Comparison of ENCODE assay signal across 26 mouse cellular contexts in the genomic region with DNA sequence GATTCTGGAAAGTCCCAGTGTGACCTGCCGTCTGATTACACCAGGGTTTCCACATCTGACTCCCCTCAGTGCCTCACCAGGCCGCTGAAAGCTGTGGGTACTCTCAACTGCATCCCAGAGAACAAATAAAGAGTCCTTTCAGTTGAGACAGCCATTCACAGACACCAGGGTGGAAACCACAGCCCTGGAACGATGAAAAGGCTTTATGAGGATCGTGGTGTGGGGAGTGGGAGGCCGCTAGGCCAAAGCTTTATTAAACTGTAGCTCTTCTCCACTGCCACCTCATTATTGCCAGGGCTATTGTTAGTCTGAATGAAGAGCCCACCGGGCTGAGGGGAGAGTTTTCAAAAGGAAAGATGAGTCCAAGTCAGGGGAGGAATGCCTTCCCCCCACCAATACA.
DNase-seq lines count a peak whose midpoint lies in the region; ATAC-seq and TF ChIP-seq lines count a peak whose summit lies in the region.
"Had no signal": no experiment of that assay in that cellular context is flagged by ENCODE, and none has a peak within 500 bp of the region (broad histone marks: within the 10 kb centered on the region; RNA-seq: fewer than 3 reads in every experiment).

No protein-coding gene starts in this region.

- H3K9me3 ChIP-seq in heart, embryonic 11.5 days (replicated peaks; ENCODE audit: control insufficient read depth, low read length) = no peaks in the 10 kb centered on the region
- no peaks in the 10 kb centered on the region for H3K9me3 ChIP-seq in limb, embryonic 12.5 days
- H3K9me3 ChIP-seq in limb, embryonic 10.5 days (replicated peaks) = no peaks in the 10 kb centered on the region
- no peaks in the 10 kb centered on the region for H3K9me3 ChIP-seq in embryonic facial prominence, embryonic 14.5 days (ENCODE audit: control insufficient read depth, low read length)
- H3K9me3 ChIP-seq: limb, embryonic 13.5 days; neural tube, embryonic 13.5 days had no signal

- no peak overlapping the region for H3K4me3 ChIP-seq in heart, embryonic 11.5 days (ENCODE audit: low read depth, low read length)
- H3K4me3 ChIP-seq in limb, embryonic 12.5 days (replicated peaks) = no peak overlapping the region
- H3K4me3 ChIP-seq in limb, embryonic 10.5 days = no peak overlapping the region
- no peak overlapping the region for H3K4me3 ChIP-seq in embryonic facial prominence, embryonic 14.5 days (ENCODE audit: low read depth, low read length)
- H3K4me3 ChIP-seq: limb, embryonic 13.5 days; megakaryocyte, embryonic 14.5 days; neural tube, embryonic 13.5 days had no signal

- H3K4me1 ChIP-seq in heart, embryonic 11.5 days (ENCODE audit: control insufficient read depth, insufficient read depth, low read length) = peaks cover 18% of the 10 kb centered on the region
- H3K4me1 ChIP-seq in limb, embryonic 12.5 days (replicated peaks) = peaks cover 14% of the 10 kb centered on the region
- peaks cover 19% of the 10 kb centered on the region for H3K4me1 ChIP-seq in limb, embryonic 10.5 days
- 0 out of 2 replicates have a peak, but pooled peaks cover 12% of the 10 kb centered on the region for H3K4me1 ChIP-seq in embryonic facial prominence, embryonic 14.5 days (ENCODE audit: control insufficient read depth, insufficient read depth, low read length)

- DNase-seq in heart, adult 11 months = peak; percentile 74
- DNase-seq in limb, embryonic 10.5 days (ENCODE audit: low spot score) = no peak
- DNase-seq in brain, embryonic 14.5 days (ENCODE audit: low read depth) = peak; percentile 71
- peak; percentile 8 for DNase-seq in embryonic facial prominence, embryonic 14.5 days (ENCODE audit: low spot score)
- no peak for DNase-seq in layer of hippocampus, adult 9-11 months
- DNase-seq: adrenal gland, adult 2 months; adrenal gland, postnatal 36 days; B cell, adult 2 months; cerebellum, adult 2 months; cerebellum, postnatal 14 days; gastrocnemius, postnatal 10 days; heart, postnatal 4 days; kidney, adult 9 months; kidney, postnatal 10 days; lung, postnatal 36 days; spleen, adult 18-20 months; thymus, postnatal 14 days had no signal

- no peaks in the 10 kb centered on the region for H3K36me3 ChIP-seq in heart, embryonic 11.5 days (ENCODE audit: control insufficient read depth, insufficient read depth, low read length)
- H3K36me3 ChIP-seq in limb, embryonic 12.5 days = no peaks in the 10 kb centered on the region
- no peaks in the 10 kb centered on the region for H3K36me3 ChIP-seq in limb, embryonic 10.5 days
- H3K36me3 ChIP-seq in embryonic facial prominence, embryonic 14.5 days (ENCODE audit: control insufficient read depth, insufficient read depth, low read length) = no peaks in the 10 kb centered on the region
- H3K36me3 ChIP-seq: limb, embryonic 13.5 days; neural tube, embryonic 13.5 days had no signal

- no peak overlapping the region for H3K9ac ChIP-seq in heart, embryonic 11.5 days (ENCODE audit: low read depth, low read length)
- H3K9ac ChIP-seq in limb, embryonic 12.5 days (replicated peaks) = no peak overlapping the region
- H3K9ac ChIP-seq in embryonic facial prominence, embryonic 14.5 days (ENCODE audit: low read depth, low read length) = no peak overlapping the region
- H3K9ac ChIP-seq: limb, embryonic 13.5 days; neural tube, embryonic 13.5 days had no signal

- H3K27ac ChIP-seq in heart, embryonic 11.5 days (ENCODE audit: low read depth, low read length) = no peak overlapping the region
- H3K27ac ChIP-seq in limb, embryonic 12.5 days = peak overlapping the region; percentile 2
- H3K27ac ChIP-seq in limb, embryonic 10.5 days = no peak overlapping the region; the same call in 1 of the 2 replicates
- H3K27ac ChIP-seq in embryonic facial prominence, embryonic 14.5 days (replicated peaks; ENCODE audit: low read depth, low read length) = no peak overlapping the region
- H3K27ac ChIP-seq: limb, embryonic 13.5 days; neural tube, embryonic 13.5 days had no signal

- no peaks in the 10 kb centered on the region for H3K27me3 ChIP-seq in heart, embryonic 11.5 days (ENCODE audit: control insufficient read depth, insufficient read depth, low read length)
- no peaks in the 10 kb centered on the region for H3K27me3 ChIP-seq in limb, embryonic 12.5 days
- no peaks in the 10 kb centered on the region for H3K27me3 ChIP-seq in limb, embryonic 10.5 days (ENCODE audit: low read depth, poor library complexity, severe bottlenecking)
- H3K27me3 ChIP-seq in embryonic facial prominence, embryonic 14.5 days (replicated peaks; ENCODE audit: control insufficient read depth, insufficient read depth, low read length) = no peaks in the 10 kb centered on the region
- H3K27me3 ChIP-seq: neural tube, embryonic 13.5 days had no signal

- WGBS in heart, embryonic 11.5 days (ENCODE audit: insufficient replicate concordance) = 52% methylated on average over 6 of the region's 6 CpGs
- 44% methylated on average over 6 of the region's 6 CpGs for WGBS in limb, embryonic 12.5 days
- 77% methylated on average over 6 of the region's 6 CpGs for WGBS in limb, embryonic 10.5 days
- 50% methylated on average over 6 of the region's 6 CpGs for WGBS in embryonic facial prominence, embryonic 14.5 days

- TF ChIP-seq CTCF in brain, embryonic 14.5 days (IDR thresholded peaks at IDR 0.05; ENCODE audit: borderline replicate concordance, extremely low read depth, insufficient read depth, insufficient read length) = no peak

- no peak for ATAC-seq in heart, embryonic 11.5 days (replicated peaks; ENCODE audit: insufficient number of reproducible peaks, low FRiP score, low TSS enrichment)
- ATAC-seq in limb, embryonic 12.5 days (ENCODE audit: insufficient number of reproducible peaks, insufficient read depth, low FRiP score, low TSS enrichment, low read depth) = no peak
- ATAC-seq in embryonic facial prominence, embryonic 14.5 days (ENCODE audit: low read depth) = no peak
- no peak for ATAC-seq in megakaryocyte, adult 5-6 weeks (ENCODE audit: poor library complexity, severe bottlenecking)
- ATAC-seq: activated CD4-positive, CD25-positive, alpha-beta regulatory T cell, adult 4 months; intestine, postnatal 0 days had no signal

- H3K4me2 ChIP-seq in heart, embryonic 11.5 days = no peak overlapping the region
- H3K4me2 ChIP-seq in limb, embryonic 12.5 days = no peak overlapping the region
- H3K4me2 ChIP-seq in embryonic facial prominence, embryonic 14.5 days (ENCODE audit: low read depth, low read length) = no peak overlapping the region
- H3K4me2 ChIP-seq: limb, embryonic 13.5 days; liver, embryonic 11.5 days; neural tube, embryonic 13.5 days had no signal

- no peak for TF ChIP-seq POLR2A in brain, embryonic 14.5 days (IDR thresholded peaks at IDR 0.05; ENCODE audit: borderline replicate concordance, extremely low read depth, insufficient read depth, insufficient read length, poor library complexity, severe bottlenecking)

Comparison
In these comparisons a context has a peak if more than half of its experiments do, and no peak if none do; other contexts are left out.
1. DNase-seq: peak in heart, adult 11 months (single experiment), brain, embryonic 14.5 days (single experiment) and embryonic facial prominence, embryonic 14.5 days (single experiment); none in limb, embryonic 10.5 days (single experiment) and layer of hippocampus, adult 9-11 months (single experiment).